In the genomic region with DNA sequence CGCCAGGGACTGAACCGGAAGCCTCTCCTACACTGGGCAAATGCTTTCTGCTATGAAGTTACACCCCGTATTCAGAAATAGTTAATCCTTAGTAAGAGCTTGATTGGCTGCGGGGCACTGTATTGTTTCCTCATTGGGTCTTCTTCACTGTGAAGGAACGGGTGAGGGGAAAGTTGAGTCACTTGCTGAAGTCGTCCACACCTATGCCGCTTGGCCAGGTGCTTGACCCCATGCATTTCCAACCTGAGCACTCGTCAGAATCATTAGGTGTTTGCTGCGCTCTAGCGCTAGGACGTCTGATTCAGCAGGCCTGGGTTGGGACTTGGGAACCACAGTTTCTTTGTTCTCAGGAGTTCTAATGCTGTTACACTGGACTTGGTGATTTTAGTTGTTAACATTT, we compare ENCODE assay signal across 21 mouse cellular contexts. TPM values are rescaled to one million over a fixed set of nuclear protein-coding genes. Genes with fewer than 3 reads are reported as not detected.
DNase-seq lines count a peak whose midpoint lies in the region; ATAC-seq and TF ChIP-seq lines count a peak whose summit lies in the region.
"Had no signal": no experiment of that assay in that cellular context is flagged by ENCODE, and none has a peak within 500 bp of the region (broad histone marks: within the 10 kb centered on the region; RNA-seq: fewer than 3 reads in every experiment).

No protein-coding gene starts in this region.

- H3K36me3 ChIP-seq in forebrain, embryonic 16.5 days (ENCODE audit: control insufficient read depth, insufficient read depth), result peaks cover 34% of the 10 kb centered on the region
- peaks cover 66% of the 10 kb centered on the region for H3K36me3 ChIP-seq in forebrain, embryonic 12.5 days (replicated peaks)
- peaks cover 87% of the 10 kb centered on the region for H3K36me3 ChIP-seq in kidney, embryonic 15.5 days
- H3K36me3 ChIP-seq in hindbrain, embryonic 12.5 days, result peaks cover 65% of the 10 kb centered on the region

- no peak overlapping the region for H3K4me3 ChIP-seq in forebrain, embryonic 16.5 days (replicated peaks; ENCODE audit: low read length)
- no peak overlapping the region for H3K4me3 ChIP-seq in forebrain, embryonic 12.5 days (replicated peaks)
- H3K4me3 ChIP-seq in kidney, embryonic 15.5 days (replicated peaks), result no peak overlapping the region
- H3K4me3 ChIP-seq in cerebellum, adult 2 months (replicated peaks; ENCODE audit: insufficient read depth, low read depth, low read length), result no peak overlapping the region
- H3K4me3 ChIP-seq in hindbrain, embryonic 12.5 days, result no peak overlapping the region
- H3K4me3 ChIP-seq: embryonic facial prominence, embryonic 10.5 days; heart, embryonic 12.5 days had no signal

- no peak overlapping the region for H3K9ac ChIP-seq in forebrain, embryonic 16.5 days (replicated peaks; ENCODE audit: low read depth, low read length)
- H3K9ac ChIP-seq in forebrain, embryonic 12.5 days, result no peak overlapping the region
- no peak overlapping the region for H3K9ac ChIP-seq in kidney, embryonic 15.5 days
- no peak overlapping the region for H3K9ac ChIP-seq in hindbrain, embryonic 12.5 days
- H3K9ac ChIP-seq: forebrain, postnatal 0 days; heart, embryonic 12.5 days had no signal

- no peak for TF ChIP-seq POLR2A in cerebellum, adult 2 months (IDR thresholded peaks at IDR 0.05; ENCODE audit: borderline replicate concordance, insufficient read depth, low read length)

- 81% methylated on average over 11 of the region's 11 CpGs for WGBS in forebrain, embryonic 16.5 days
- WGBS in forebrain, embryonic 12.5 days, result 84% methylated on average over 11 of the region's 11 CpGs
- WGBS in kidney, embryonic 15.5 days, result 85% methylated on average over 11 of the region's 11 CpGs
- 86% methylated on average over 11 of the region's 11 CpGs for WGBS in cerebellum, adult 2 months
- WGBS in hindbrain, embryonic 12.5 days, result 88% methylated on average over 11 of the region's 11 CpGs

- ATAC-seq in forebrain, embryonic 16.5 days, result 0 out of 2 replicates have a peak, but pooled peaks have one; percentile 8
- no peak for ATAC-seq in forebrain, embryonic 12.5 days (ENCODE audit: low FRiP score)
- peak; percentile 46; the same call in 1 of the 2 replicates for ATAC-seq in kidney, embryonic 15.5 days (replicated peaks; ENCODE audit: low FRiP score)
- no peak for ATAC-seq in hindbrain, embryonic 12.5 days (ENCODE audit: low FRiP score)
- ATAC-seq: hindbrain, postnatal 0 days had no signal

- H3K9me3 ChIP-seq in forebrain, embryonic 16.5 days (ENCODE audit: control insufficient read depth, low read length), result no peaks in the 10 kb centered on the region
- no peaks in the 10 kb centered on the region for H3K9me3 ChIP-seq in forebrain, embryonic 12.5 days
- no peaks in the 10 kb centered on the region for H3K9me3 ChIP-seq in kidney, embryonic 15.5 days (replicated peaks)
- no peaks in the 10 kb centered on the region for H3K9me3 ChIP-seq in hindbrain, embryonic 12.5 days (replicated peaks)
- H3K9me3 ChIP-seq: embryonic facial prominence, embryonic 10.5 days; G1E; heart, embryonic 12.5 days had no signal

- no peak for TF ChIP-seq CTCF in cerebellum, adult 2 months (IDR thresholded peaks at IDR 0.05; ENCODE audit: borderline replicate concordance, insufficient read depth, low read depth, low read length)

- DNase-seq in kidney, adult 18-20 months, result no peak
- DNase-seq in ES-CJ7 (ENCODE audit: low read depth, low spot score) (peak; percentile 59), ZHBTc4 (ENCODE audit: low read depth, low spot score) (peak; percentile 73)
- DNase-seq in cerebellum, adult 2 months, result no peak
- DNase-seq: adrenal gland, adult 2 months; adrenal gland, postnatal 25 days; cerebellum, adult 18-20 months; cerebellum, postnatal 10 days; forebrain, postnatal 0 days; gastrocnemius, postnatal 25 days; heart, adult 18-20 months; heart, postnatal 36 days; kidney, adult 11 months had no signal

- no peak overlapping the region for H3K27ac ChIP-seq in forebrain, embryonic 16.5 days (ENCODE audit: low read length)
- H3K27ac ChIP-seq in forebrain, embryonic 12.5 days, result no peak overlapping the region
- H3K27ac ChIP-seq in kidney, embryonic 15.5 days, result no peak overlapping the region
- no peak overlapping the region for H3K27ac ChIP-seq in cerebellum, adult 2 months (ENCODE audit: insufficient read depth, low read length)
- H3K27ac ChIP-seq in hindbrain, embryonic 12.5 days, result no peak overlapping the region
- H3K27ac ChIP-seq: embryonic facial prominence, embryonic 10.5 days; hindbrain, postnatal 0 days had no signal

- H3K4me1 ChIP-seq in forebrain, embryonic 16.5 days (replicated peaks; ENCODE audit: control insufficient read depth, insufficient read depth, low read length), result no peaks in the 10 kb centered on the region
- H3K4me1 ChIP-seq in forebrain, embryonic 12.5 days, result no peaks in the 10 kb centered on the region
- no peaks in the 10 kb centered on the region for H3K4me1 ChIP-seq in kidney, embryonic 15.5 days
- no peaks in the 10 kb centered on the region for H3K4me1 ChIP-seq in cerebellum, adult 2 months (ENCODE audit: control insufficient read depth, insufficient read depth, low read length)
- no peaks in the 10 kb centered on the region for H3K4me1 ChIP-seq in hindbrain, embryonic 12.5 days
- H3K4me1 ChIP-seq: embryonic facial prominence, embryonic 10.5 days had no signal

- H3K4me2 ChIP-seq in forebrain, embryonic 16.5 days (ENCODE audit: low read length), result no peak overlapping the region
- H3K4me2 ChIP-seq in forebrain, embryonic 12.5 days, result no peak overlapping the region
- H3K4me2 ChIP-seq in kidney, embryonic 15.5 days, result no peak overlapping the region
- no peak overlapping the region for H3K4me2 ChIP-seq in hindbrain, embryonic 12.5 days (replicated peaks)
- H3K4me2 ChIP-seq: heart, embryonic 12.5 days had no signal

- no peaks in the 10 kb centered on the region for H3K27me3 ChIP-seq in forebrain, embryonic 16.5 days (replicated peaks; ENCODE audit: control insufficient read depth, insufficient read depth, low read length)
- H3K27me3 ChIP-seq in forebrain, embryonic 12.5 days, result no peaks in the 10 kb centered on the region
- H3K27me3 ChIP-seq in kidney, embryonic 15.5 days, result no peaks in the 10 kb centered on the region
- no peaks in the 10 kb centered on the region for H3K27me3 ChIP-seq in cerebellum, adult 2 months (ENCODE audit: control insufficient read depth, insufficient read depth, low read length)
- no peaks in the 10 kb centered on the region for H3K27me3 ChIP-seq in hindbrain, embryonic 12.5 days
- H3K27me3 ChIP-seq: heart, embryonic 12.5 days had no signal

RNA-seq across cellular contexts. Expression of a gene that starts 41.9 kb away (rescaled TPM):
- 15.5 and 23.1 TPM in 2 replicates for polyA plus RNA-seq in forebrain, embryonic 16.5 days (2015; fragmentation: Nextera tagmentation; extraction: Ambion mirVana)
- polyA plus RNA-seq in forebrain, embryonic 12.5 days (2016; fragmentation: Nextera tagmentation; extraction: Ambion mirVana), result 44.8 and 48.3 TPM in 2 replicates
- polyA plus RNA-seq in kidney, embryonic 15.5 days (2015; fragmentation: Nextera tagmentation; extraction: Ambion mirVana), result 29.5 and 30.9 TPM in 2 replicates
- 6.6 and 7.0 TPM in 2 replicates for polyA plus RNA-seq in cerebellum, adult 2 months (2012; rRNA removed)
- 41.6 and 45.4 TPM in 2 replicates for polyA plus RNA-seq in hindbrain, embryonic 12.5 days (2016; fragmentation: Nextera tagmentation; extraction: Ambion mirVana)

Comparison
In these comparisons a context has a peak if more than half of its experiments do, and no peak if none do; other contexts are left out.
1. ATAC-seq: peak in forebrain, embryonic 16.5 days (single experiment) and kidney, embryonic 15.5 days (single experiment); none in forebrain, embryonic 12.5 days (single experiment) and hindbrain, embryonic 12.5 days (single experiment).
2. DNase-seq: peak in ES-CJ7 (single experiment) and ZHBTc4 (single experiment); none in kidney, adult 18-20 months (single experiment) and cerebellum, adult 2 months (0 of 2).